Mouse (Mus musculus): Measurements from ENCODE around the gene Slc36a2. TPM values are rescaled to one million over a fixed set of nuclear protein-coding genes. Genes with fewer than 3 reads are reported as not detected.
A peak's percentile ranks its signal among the peaks of the same experiment; 100 is the strongest.
"Not testable (repeated sequence)": the region's sequence is repeated elsewhere in the genome, so short reads cannot be mapped to it uniquely, and the experiment has no call there.

The Slc36a2 gene
- polyA plus RNA-seq, 1 experiment from 2014 or later: 2.7 TPM

GRCm38 (mm10) chr11:55131077-55131742, 53.7 kb downstream of the Slc36a2 start:
- H3K4me2 ChIP-seq: no peak overlapping the region
- H3K27me3 ChIP-seq: no peaks in the 10 kb centered on the region
- no peaks in the 10 kb centered on the region for H3K4me1 ChIP-seq
- H3K27ac ChIP-seq: no peak overlapping the region
- H3K4me3 ChIP-seq: no peak overlapping the region
- H3K36me3 ChIP-seq: no peaks in the 10 kb centered on the region
- 88% methylated on average over 11 of the region's 11 CpGs for WGBS
- H3K9ac ChIP-seq: no peak overlapping the region
- H3K9me3 ChIP-seq: no peaks in the 10 kb centered on the region
- ATAC-seq (ENCODE audit: insufficient number of reproducible peaks, insufficient read depth, low FRiP score, low TSS enrichment, low read depth): 0 out of 2 replicates have a peak, but pooled peaks have one; percentile 15

- Histone ChIP-seq H3K9me3 (no peaks in the 10 kb centered on the region), H3K4me3 (no peak overlapping the region), H3K27me3 (no peaks in the 10 kb centered on the region), H3K4me1 (no peaks in the 10 kb centered on the region), H3K27ac (no peak overlapping the region), H3K4me2 (no peak overlapping the region), H3K9ac (no peak overlapping the region), H3K36me3 (no peaks in the 10 kb centered on the region)
- ATAC-seq (ENCODE audit: insufficient number of reproducible peaks, insufficient read depth, low FRiP score, low TSS enrichment, low read depth): no peak
- WGBS: 71% methylated on average over 3 of the region's 3 CpGs
These were observed 56.5 kb downstream of the Slc36a2 start for GRCm38 (mm10) chr11:55128411-55128810.

GRCm38 (mm10) chr11:55127937-55128336, 56.9 kb downstream of the Slc36a2 start:
- no peak overlapping the region for H3K27ac ChIP-seq
- H3K9me3 ChIP-seq: no peaks in the 10 kb centered on the region
- no peak overlapping the region for H3K4me2 ChIP-seq
- no peak overlapping the region for H3K9ac ChIP-seq
- no peaks in the 10 kb centered on the region for H3K4me1 ChIP-seq
- H3K27me3 ChIP-seq: no peaks in the 10 kb centered on the region
- 66% methylated on average over 6 of the region's 6 CpGs for WGBS
- no peak overlapping the region for H3K4me3 ChIP-seq
- no peak for ATAC-seq (ENCODE audit: insufficient number of reproducible peaks, insufficient read depth, low FRiP score, low TSS enrichment, low read depth)
- H3K36me3 ChIP-seq: no peaks in the 10 kb centered on the region

- WGBS: 78% methylated on average over 3 of the region's 3 CpGs
- H3K9me3 ChIP-seq: no peaks in the 10 kb centered on the region
- no peak overlapping the region for H3K27ac ChIP-seq
- H3K27me3 ChIP-seq: no peaks in the 10 kb centered on the region
- no peak overlapping the region for H3K9ac ChIP-seq
- no peak for ATAC-seq (ENCODE audit: insufficient number of reproducible peaks, insufficient read depth, low FRiP score, low TSS enrichment, low read depth)
- H3K36me3 ChIP-seq: no peaks in the 10 kb centered on the region
- no peak overlapping the region for H3K4me2 ChIP-seq
- H3K4me1 ChIP-seq: no peaks in the 10 kb centered on the region
- H3K4me3 ChIP-seq: no peak overlapping the region
These were observed 58.2 kb downstream of the Slc36a2 start for GRCm38 (mm10) chr11:55126663-55127062.

- H3K4me1 ChIP-seq: no peaks in the 10 kb centered on the region
- H3K27me3 ChIP-seq: no peaks in the 10 kb centered on the region
- no peak for ATAC-seq (ENCODE audit: insufficient number of reproducible peaks, insufficient read depth, low FRiP score, low TSS enrichment, low read depth)
- no peak overlapping the region for H3K4me2 ChIP-seq
- WGBS: 85% methylated on average over 1 of the region's 1 CpGs
- no peaks in the 10 kb centered on the region for H3K9me3 ChIP-seq
- H3K4me3 ChIP-seq: no peak overlapping the region
- H3K9ac ChIP-seq: no peak overlapping the region
- H3K36me3 ChIP-seq: no peaks in the 10 kb centered on the region
- no peak overlapping the region for H3K27ac ChIP-seq
These were observed 63.4 kb downstream of the Slc36a2 start for GRCm38 (mm10) chr11:55121430-55121829.

- no peak for ATAC-seq (ENCODE audit: insufficient number of reproducible peaks, insufficient read depth, low FRiP score, low TSS enrichment, low read depth)
These were observed 64.0 kb downstream of the Slc36a2 start for GRCm38 (mm10) chr11:55120821-55121271.

GRCm38 (mm10) chr11:55120279-55120678, 64.6 kb downstream of the Slc36a2 start:
- Histone ChIP-seq H3K4me1 (no peaks in the 10 kb centered on the region), H3K27ac (no peak overlapping the region), H3K9me3 (no peaks in the 10 kb centered on the region), H3K27me3 (no peaks in the 10 kb centered on the region), H3K4me3 (no peak overlapping the region), H3K4me2 (no peak overlapping the region), H3K9ac (no peak overlapping the region), H3K36me3 (no peaks in the 10 kb centered on the region)
- ATAC-seq (ENCODE audit: insufficient number of reproducible peaks, insufficient read depth, low FRiP score, low TSS enrichment, low read depth): no peak

More at GRCm38 (mm10) chr11:55120821-55121271, 64.0 kb downstream of the Slc36a2 start:
- Histone ChIP-seq H3K9ac (no peak overlapping the region), H3K27me3 (no peaks in the 10 kb centered on the region), H3K4me3 (no peak overlapping the region), H3K27ac (no peak overlapping the region), H3K4me2 (no peak overlapping the region), H3K36me3 (no peaks in the 10 kb centered on the region), H3K9me3 (no peaks in the 10 kb centered on the region), H3K4me1 (no peaks in the 10 kb centered on the region)
- 75% methylated on average over 8 of the region's 8 CpGs for WGBS

GRCm38 (mm10) chr11:55117031-55117430, 67.8 kb downstream of the Slc36a2 start:
- Histone ChIP-seq H3K4me3 (no peak overlapping the region), H3K36me3 (no peaks in the 10 kb centered on the region), H3K4me1 (no peaks in the 10 kb centered on the region), H3K4me2 (no peak overlapping the region), H3K27me3 (no peaks in the 10 kb centered on the region), H3K9ac (no peak overlapping the region), H3K9me3 (no peaks in the 10 kb centered on the region), H3K27ac (no peak overlapping the region)
- WGBS: 85% methylated on average over 2 of the region's 2 CpGs
- ATAC-seq (ENCODE audit: insufficient number of reproducible peaks, insufficient read depth, low FRiP score, low TSS enrichment, low read depth): no peak

- Histone ChIP-seq H3K4me3 (no peak overlapping the region), H3K9me3 (no peaks in the 10 kb centered on the region), H3K4me2 (no peak overlapping the region), H3K27me3 (no peaks in the 10 kb centered on the region), H3K36me3 (no peaks in the 10 kb centered on the region), H3K9ac (no peak overlapping the region), H3K27ac (no peak overlapping the region), H3K4me1 (no peaks in the 10 kb centered on the region)
- WGBS: 89% methylated on average over 3 of the region's 3 CpGs
- ATAC-seq (ENCODE audit: insufficient number of reproducible peaks, insufficient read depth, low FRiP score, low TSS enrichment, low read depth): no peak
These were observed 68.9 kb downstream of the Slc36a2 start for GRCm38 (mm10) chr11:55116004-55116403.

GRCm38 (mm10) chr11:55114291-55114690, 70.6 kb downstream of the Slc36a2 start:
- 70% methylated on average over 2 of the region's 2 CpGs for WGBS

GRCm38 (mm10) chr11:55113861-55114250, 71.0 kb downstream of the Slc36a2 start:
- H3K4me3 ChIP-seq; H3K9ac ChIP-seq; H3K36me3 ChIP-seq; H3K4me2 ChIP-seq; H3K27me3 ChIP-seq; H3K27ac ChIP-seq; ATAC-seq (ENCODE audit: insufficient number of reproducible peaks, insufficient read depth, low FRiP score, low TSS enrichment, low read depth); H3K4me1 ChIP-seq; H3K9me3 ChIP-seq: not testable (repeated sequence)
- WGBS: 36% methylated on average over 4 of the region's 4 CpGs

More at GRCm38 (mm10) chr11:55114291-55114690, 70.6 kb downstream of the Slc36a2 start:
- no peak for ATAC-seq (ENCODE audit: insufficient number of reproducible peaks, insufficient read depth, low FRiP score, low TSS enrichment, low read depth)
- Histone ChIP-seq H3K9ac (no peak overlapping the region), H3K27me3 (no peaks in the 10 kb centered on the region), H3K4me3 (no peak overlapping the region), H3K4me1 (no peaks in the 10 kb centered on the region), H3K36me3 (no peaks in the 10 kb centered on the region), H3K4me2 (no peak overlapping the region), H3K9me3 (no peaks in the 10 kb centered on the region), H3K27ac (no peak overlapping the region)

GRCm38 (mm10) chr11:55113209-55113860, 71.5 kb downstream of the Slc36a2 start:
- WGBS: 57% methylated on average over 7 of the region's 7 CpGs
- no peak for ATAC-seq (ENCODE audit: insufficient number of reproducible peaks, insufficient read depth, low FRiP score, low TSS enrichment, low read depth)
- Histone ChIP-seq H3K4me1 (no peaks in the 10 kb centered on the region), H3K4me3 (no peak overlapping the region), H3K27ac (no peak overlapping the region), H3K36me3 (no peaks in the 10 kb centered on the region), H3K9me3 (no peaks in the 10 kb centered on the region), H3K27me3 (no peaks in the 10 kb centered on the region), H3K4me2 (no peak overlapping the region), H3K9ac (no peak overlapping the region)

Data from embryonic facial prominence, embryonic 13.5 days (tissue).